Mouse (Mus musculus): ENCODE results near the gene Tmem119.
"Not testable (repeated sequence)": the region's sequence is repeated elsewhere in the genome, so short reads cannot be mapped to it uniquely, and the experiment has no call there.

The Tmem119 gene

GRCm38 (mm10) chr5:113815638-113816152 lies 15.4 kb upstream of the Tmem119 start:
- peak; percentile 84 for DNase-seq

- no peak for DNase-seq
These were observed 14.7 kb upstream of the Tmem119 start for GRCm38 (mm10) chr5:113815041-113815389.

DNA sequence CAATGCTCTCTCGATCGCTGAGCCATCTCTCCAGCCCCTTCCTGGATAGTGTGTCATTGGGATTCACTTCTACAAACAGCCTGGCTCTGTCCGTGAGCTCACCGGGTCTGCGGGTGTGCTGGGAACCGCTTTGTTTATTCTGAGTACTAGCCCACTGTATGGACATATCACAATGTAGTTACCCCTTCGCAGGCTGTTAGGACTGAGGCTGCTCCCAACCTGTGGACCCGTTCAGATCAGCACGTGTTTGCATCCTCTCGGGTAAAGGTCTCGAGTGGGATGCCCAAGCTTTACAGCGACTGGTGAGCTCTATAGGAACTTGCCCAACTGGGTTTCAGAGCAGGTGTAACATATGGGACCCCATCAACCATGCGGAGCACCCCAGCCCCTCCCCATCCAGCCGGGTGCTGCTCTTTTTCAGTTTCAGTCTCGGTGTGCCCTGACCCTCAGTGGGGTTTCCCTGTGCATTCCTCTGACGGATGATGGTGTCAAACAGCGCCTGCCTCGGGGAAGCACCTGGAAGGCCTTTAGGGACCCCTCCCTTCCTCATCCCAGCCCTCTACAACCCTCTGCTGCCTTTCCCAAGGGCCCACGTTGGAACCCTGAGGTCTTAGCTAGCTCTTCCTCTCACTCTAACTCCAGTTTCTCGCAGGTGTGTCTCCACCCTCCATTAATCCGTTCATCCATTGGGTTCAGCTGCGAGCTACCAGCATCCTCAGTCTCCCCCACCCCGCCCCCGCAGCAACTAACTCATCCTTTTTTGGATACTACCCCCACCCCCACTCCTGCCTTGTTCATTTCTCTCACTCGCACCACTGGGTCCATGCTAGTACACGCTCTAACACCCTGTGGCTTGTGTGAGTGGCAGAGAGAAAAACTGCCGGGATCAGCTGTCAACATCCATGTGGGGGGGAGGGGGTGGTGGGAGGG lies 14.1 kb upstream of the Tmem119 start:
- no peak for DNase-seq

- DNase-seq, result no peak
These were observed 13.3 kb upstream of the Tmem119 start for GRCm38 (mm10) chr5:113813608-113814007.

DNA sequence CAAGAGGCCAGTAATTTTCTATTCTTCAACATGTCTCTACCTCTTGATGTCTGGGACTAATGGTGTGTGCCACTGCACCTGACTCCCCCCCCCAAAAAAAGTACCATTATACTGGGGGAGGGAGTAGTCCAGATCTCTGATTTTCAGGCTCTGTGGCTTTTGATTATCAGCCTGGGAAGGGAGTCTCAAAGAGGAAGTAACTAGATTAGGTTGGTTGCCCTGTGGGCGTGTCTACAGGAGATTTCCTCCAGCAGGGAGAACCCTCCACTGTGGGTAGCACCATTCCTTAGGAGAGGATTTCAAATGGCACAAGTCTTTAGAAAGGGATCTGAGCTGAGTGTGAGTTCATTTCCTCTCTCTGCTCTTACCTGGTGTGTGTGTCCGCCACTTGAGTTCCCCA lies 12.3 kb upstream of the Tmem119 start:
- no peak for DNase-seq

DNA sequence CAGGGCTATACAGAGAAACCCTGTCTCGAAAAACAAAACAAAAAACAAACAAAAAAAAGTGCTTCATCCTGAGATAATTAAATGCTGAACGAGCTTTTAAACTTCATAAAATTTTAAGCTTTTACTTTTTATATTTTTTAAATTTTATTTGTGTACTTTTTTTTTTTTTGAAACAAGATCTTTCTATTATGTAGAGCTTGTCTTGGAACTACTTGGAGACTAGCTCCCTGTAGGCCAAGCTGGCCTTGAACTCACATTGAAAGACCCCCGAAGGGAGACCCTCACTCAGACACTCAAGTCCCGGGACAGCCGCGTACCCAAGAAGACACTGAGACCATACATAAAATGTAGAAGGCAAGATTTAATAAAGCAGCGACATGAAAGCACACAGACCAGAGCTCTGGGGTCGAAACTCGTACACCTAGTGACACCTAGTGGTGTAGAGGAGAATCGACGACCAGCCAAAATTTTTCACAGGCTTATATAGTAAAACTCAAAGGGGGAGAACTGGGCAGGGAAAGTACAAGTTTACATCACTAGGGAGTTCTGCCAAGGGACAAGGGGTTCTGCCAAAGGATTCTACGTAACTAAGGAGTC lies 11.6 kb upstream of the Tmem119 start:
- not testable (repeated sequence) for DNase-seq

DNA sequence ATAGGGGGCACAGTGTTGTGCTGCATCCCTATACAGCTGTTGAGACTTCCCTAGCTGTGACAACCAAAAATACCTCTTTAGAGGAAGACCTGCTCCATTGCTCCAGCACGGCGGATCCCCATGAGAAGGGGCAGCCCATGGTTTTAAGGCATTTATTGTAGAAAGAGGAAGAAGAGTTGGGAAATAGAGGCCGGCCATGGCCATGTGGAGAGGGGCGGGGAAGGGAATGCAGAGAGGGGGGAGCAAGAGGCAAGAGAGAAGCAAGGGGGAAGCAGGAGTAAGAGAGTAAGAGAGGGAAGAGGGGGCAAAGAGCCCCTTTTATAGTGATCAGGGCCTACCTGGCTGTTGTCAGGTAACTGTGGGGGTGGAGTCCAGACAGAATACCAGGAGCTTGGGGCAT lies 9.8 kb upstream of the Tmem119 start:
- DNase-seq, result no peak

DNA sequence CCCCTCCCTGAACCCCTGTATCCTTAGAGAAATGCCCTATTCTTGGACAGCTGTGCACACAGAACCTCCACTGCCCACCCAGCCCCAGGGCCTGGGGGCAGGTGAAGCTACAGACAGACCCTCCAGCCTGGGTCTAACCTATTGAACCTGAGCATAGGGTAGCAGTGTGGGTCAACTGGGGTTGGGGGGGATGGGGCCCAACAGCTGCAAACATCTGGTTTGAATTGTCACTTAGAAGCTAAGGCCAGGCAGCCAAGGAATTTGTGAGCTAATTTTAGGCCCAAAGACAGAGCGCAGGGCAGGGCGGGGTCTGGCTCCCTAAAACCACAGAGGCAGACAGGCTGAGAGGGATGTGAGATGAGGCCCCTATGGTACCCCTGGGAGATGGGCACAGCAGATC lies 7.9 kb upstream of the Tmem119 start:
- no peak for DNase-seq

- no peak for DNase-seq
These were observed 7.4 kb upstream of the Tmem119 start for GRCm38 (mm10) chr5:113807712-113808111.

- no peak for DNase-seq
These were observed 6.1 kb upstream of the Tmem119 start for GRCm38 (mm10) chr5:113806414-113806813.

DNA sequence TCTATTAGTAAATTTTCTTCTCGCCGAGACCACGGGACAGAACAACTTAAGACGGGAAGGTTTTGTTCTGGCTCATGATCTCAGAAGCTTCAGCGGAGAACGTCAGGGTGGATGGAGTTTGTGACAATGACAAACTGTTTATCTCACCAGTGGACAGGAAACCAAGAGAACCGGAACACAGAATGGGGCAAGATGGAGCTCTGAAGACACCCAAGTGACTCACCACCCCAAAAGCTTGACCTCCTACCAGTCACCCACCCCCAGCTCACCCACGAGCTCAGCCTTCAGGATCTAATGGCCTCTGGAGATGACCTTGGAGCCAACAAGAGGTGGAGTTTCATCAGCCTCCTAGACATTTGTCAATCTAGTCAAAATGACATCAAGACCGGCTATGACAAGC lies 5.0 kb upstream of the Tmem119 start:
- DNase-seq, result no peak

DNA sequence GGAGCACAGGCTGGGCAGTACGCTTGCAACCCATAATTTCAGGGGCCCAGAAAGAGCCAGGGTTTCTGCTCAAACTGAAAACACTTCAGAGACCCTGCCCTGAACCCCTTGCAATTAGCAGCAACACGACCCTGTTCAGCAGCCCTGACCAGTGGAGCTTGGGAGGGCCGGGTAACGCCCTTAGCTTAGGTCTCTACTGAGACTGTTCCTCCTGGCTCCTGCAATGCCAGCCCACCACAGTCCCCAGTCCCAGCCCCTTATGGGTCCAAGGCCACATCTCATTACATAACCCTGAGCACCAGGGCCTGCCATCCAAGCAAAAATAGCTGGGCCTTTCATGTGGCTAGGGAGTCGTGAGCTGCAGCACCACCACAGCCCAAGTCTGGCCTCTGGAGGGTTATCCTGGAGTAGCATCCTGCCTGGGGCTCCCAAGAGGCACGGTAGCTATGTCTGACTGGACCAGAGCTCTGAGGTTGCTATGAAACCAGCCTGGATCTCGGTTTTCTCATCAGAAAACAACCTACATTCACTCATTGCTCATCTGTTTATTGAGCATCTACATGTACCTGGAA lies 4.2 kb upstream of the Tmem119 start:
- DNase-seq, result no peak

DNA sequence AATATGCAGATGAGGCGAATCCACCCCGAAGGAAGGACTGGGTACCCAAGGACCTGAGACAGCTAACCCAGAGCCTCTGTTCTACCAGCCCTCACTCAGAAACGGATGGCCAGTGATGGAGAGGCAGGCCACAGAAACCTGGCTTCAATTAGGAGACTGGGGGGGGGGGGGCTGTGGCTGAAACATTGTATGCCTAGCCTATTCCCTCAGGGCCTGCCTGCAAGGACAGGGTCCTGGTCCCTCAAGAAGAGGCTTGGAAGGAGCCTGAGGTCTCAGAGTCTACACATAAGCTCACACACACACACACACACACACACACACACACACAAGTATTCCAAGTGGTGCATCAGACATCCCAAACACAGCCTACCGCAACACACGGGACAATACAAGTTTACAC lies 625 bp downstream of the Tmem119 start:
- no peak for DNase-seq

- no peak for DNase-seq
These were observed 1.8 kb downstream of the Tmem119 start for GRCm38 (mm10) chr5:113798525-113798924.

- no peak for DNase-seq
These were observed 3.0 kb downstream of the Tmem119 start for GRCm38 (mm10) chr5:113797149-113797882.

GRCm38 (mm10) chr5:113796401-113797148 lies 3.7 kb downstream of the Tmem119 start:
- DNase-seq, result no peak

GRCm38 (mm10) chr5:113791197-113792095 lies 8.9 kb downstream of the Tmem119 start:
- no peak for DNase-seq

DNA sequence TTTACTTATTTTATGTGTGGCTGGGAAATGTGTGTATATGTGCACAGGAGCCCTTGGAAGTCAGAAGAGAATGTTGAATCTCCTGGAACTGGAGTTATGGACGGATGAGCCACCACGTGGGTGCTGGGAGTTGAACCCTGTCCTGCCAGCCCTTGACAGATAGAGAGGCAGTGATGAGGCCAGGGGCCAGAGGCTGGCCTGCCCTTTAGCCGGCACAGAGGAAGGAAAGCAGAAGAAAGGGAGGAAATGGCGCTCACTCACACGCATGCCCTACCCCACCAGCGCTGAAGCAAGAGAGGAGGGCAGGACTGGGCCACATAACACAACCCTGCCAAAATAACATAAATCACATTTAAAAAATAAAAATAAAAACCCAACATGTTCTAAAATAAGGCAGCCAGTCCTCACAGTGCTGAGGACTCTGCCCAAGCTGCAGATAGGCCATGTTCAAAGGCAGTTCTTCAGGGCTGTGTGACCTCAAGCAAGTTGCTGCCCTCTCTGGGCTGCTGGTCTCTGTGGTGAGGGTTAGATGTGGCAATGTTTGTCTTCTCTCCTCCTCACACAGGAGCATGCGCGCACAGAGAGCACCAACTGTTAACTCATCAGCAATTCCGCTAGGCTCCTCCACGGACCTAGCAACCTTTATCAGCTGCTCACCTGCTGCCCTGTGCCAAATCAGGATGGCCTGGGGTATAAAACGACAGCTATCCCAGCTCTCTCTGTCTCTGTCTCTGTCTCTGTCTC lies 9.7 kb downstream of the Tmem119 start:
- DNase-seq, result no peak

DNA sequence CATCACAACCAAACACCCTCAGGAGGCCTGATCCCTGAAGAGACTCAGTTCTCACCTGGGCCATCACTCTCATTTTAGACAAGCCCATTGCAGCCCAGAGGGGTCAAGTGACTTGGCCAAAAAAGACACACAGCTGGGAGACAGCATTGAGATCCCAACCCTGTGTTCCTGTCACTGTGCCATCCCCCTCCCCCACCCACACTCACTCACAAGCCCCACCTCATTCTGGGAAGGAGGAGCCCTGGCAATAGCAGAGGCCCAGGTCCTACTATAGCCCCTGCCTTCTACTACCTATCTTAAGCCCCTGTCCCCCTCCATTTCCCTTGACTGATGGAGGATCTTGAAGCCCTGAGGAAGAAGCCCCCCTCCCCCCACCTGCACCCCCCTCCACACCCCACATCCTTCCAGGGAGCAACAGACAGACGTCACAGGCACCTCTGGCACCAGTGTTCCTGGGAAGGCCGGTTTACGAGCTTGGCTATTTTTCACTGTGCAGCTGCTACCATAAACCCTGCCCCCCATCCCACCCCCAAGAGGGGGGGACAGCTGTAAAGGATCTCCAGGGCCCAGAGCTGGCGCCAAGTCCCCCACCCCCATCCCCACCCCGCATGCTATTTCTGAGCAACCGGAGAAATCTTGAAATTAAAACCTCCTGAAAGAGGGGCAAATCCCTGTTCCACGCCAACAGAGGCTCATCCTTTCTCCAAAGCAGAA lies 11.1 kb downstream of the Tmem119 start:
- DNase-seq, result no peak

- no peak for DNase-seq
These were observed 11.7 kb downstream of the Tmem119 start for GRCm38 (mm10) chr5:113788645-113789044.
